Mouse (Mus musculus): Measurements from ENCODE around the gene Hspd1.
"Not testable (repeated sequence)": the region's sequence is repeated elsewhere in the genome, so short reads cannot be mapped to it uniquely, and the experiment has no call there.

GRCm38 (mm10) chr1:55124136-55124535 is 36.1 kb upstream of the Hspd1 start:
- TF ChIP-seq CTCF, EP300 (IDR thresholded peaks at IDR 0.05): not testable (repeated sequence)
